Mouse (Mus musculus) cortical plate, adult 2 months (tissue): ENCODE measurements around the gene Pias4.
"Not testable (repeated sequence)": the region's sequence is repeated elsewhere in the genome, so short reads cannot be mapped to it uniquely, and the experiment has no call there.

Source experiments
- CTCF ChIP-seq: fragments of 200-500 bp; IDR thresholded peaks from 2 replicates; pipeline ENCODE4 v1.5.1; 2011; ENCODE audit warnings: mild to moderate bottlenecking, control low read depth, low read length; ENCODE audit not compliant: insufficient read depth; ENCODE audit errors: extremely low read depth
- POLR2A ChIP-seq: fragments of 200-500 bp; IDR thresholded peaks from 2 replicates; pipeline ENCODE4 v1.6.1; 2011; ENCODE audit warnings: mild to moderate bottlenecking, low read length, control low read depth; ENCODE audit not compliant: insufficient read depth; ENCODE audit errors: extremely low read depth

- TF ChIP-seq CTCF, POLR2A: not testable (repeated sequence)
Measured at GRCm38 (mm10) chr10:81169411-81169900, 1.7 kb upstream of the Pias4 start.
